Mouse (Mus musculus) MEL (cell line): Measurements from ENCODE around the gene Acss2. TPM values are rescaled to one million over a fixed set of nuclear protein-coding genes. Genes with fewer than 3 reads are reported as not detected.

Experiments used
- DNase-seq: peaks from one replicate; pipeline ENCODE4 v3.0.0; 2011; ENCODE audit warnings: low read depth, low spot score
- H3K27ac ChIP-seq: 2 replicates; pipeline ENCODE4 v1.5.1; 2012; ENCODE audit warnings: low read depth, mild to moderate bottlenecking, control low read depth, low read length, moderate library complexity; ENCODE audit not compliant: control insufficient read depth
- H3K27me3 ChIP-seq, 2 experiments: fragments of 150-350 bp in 1 of 2; sonication (generic) in 1 of 2; 2 replicates each; pipeline ENCODE4 v1.6.1; 2012; ENCODE audit warnings: low read length in 2 of 2, mild to moderate bottlenecking in 2 of 2, improper control_type of control experiment in 1 of 2, moderate library complexity in 1 of 2; ENCODE audit not compliant: insufficient read depth in 2 of 2, control insufficient read depth in 1 of 2
- H3K36me3 ChIP-seq, 2 experiments: 2 replicates each; pipeline ENCODE4 v1.6.1; 2012 to 2014; ENCODE audit warnings: low read length in 2 of 2, improper control_type of control experiment in 1 of 2, inconsistent platforms in 1 of 2, mild to moderate bottlenecking in 1 of 2; ENCODE audit not compliant: insufficient read depth in 2 of 2, control insufficient read depth in 1 of 2
- H3K4me1 ChIP-seq, 2 experiments: fragments of 150-350 bp in 1 of 2; sonication (generic) in 1 of 2; 2 replicates each; pipeline ENCODE4 v1.6.1; 2012; ENCODE audit warnings: low read length in 2 of 2, improper control_type of control experiment in 1 of 2, mild to moderate bottlenecking in 1 of 2; ENCODE audit not compliant: insufficient read depth in 2 of 2, control insufficient read depth in 1 of 2
- H3K4me3 ChIP-seq, 2 experiments: fragments of 150-350 bp in 1 of 2; sonication (generic) in 1 of 2; 2 replicates each; pipeline ENCODE4 v1.5.1; 2012; ENCODE audit warnings: low read depth in 2 of 2, low read length in 2 of 2, mild to moderate bottlenecking in 2 of 2, moderate library complexity in 2 of 2, control low read depth in 1 of 2, improper control_type of control experiment in 1 of 2; ENCODE audit not compliant: control insufficient read depth in 1 of 2, insufficient read depth in 1 of 2
- H3K79me2 ChIP-seq: 2 replicates; pipeline ENCODE4 v1.6.1; 2012; ENCODE audit warnings: mild to moderate bottlenecking, low read length, moderate library complexity; ENCODE audit not compliant: control insufficient read depth, poor library complexity, insufficient read depth
- H3K9ac ChIP-seq: 2 replicates; pipeline ENCODE4 v1.6.1; 2012; ENCODE audit warnings: low read depth, mild to moderate bottlenecking, control low read depth, low read length, moderate library complexity; ENCODE audit not compliant: control insufficient read depth, poor library complexity, severe bottlenecking
- H3K9me3 ChIP-seq: fragments of 150-350 bp; sonication (generic); replicated peaks from 2 replicates; pipeline ENCODE4 v1.6.1; 2012; ENCODE audit warnings: mild to moderate bottlenecking, low read length, improper control_type of control experiment, moderate library complexity; ENCODE audit not compliant: insufficient read depth
- E2F4 ChIP-seq: IDR thresholded peaks from 2 replicates; pipeline ENCODE4 v1.6.1; 2011; ENCODE audit warnings: low read depth, low read length, improper control_type of control experiment, borderline replicate concordance
- GABPA ChIP-seq: IDR thresholded peaks from 2 replicates; pipeline ENCODE4 v1.6.1; 2012; ENCODE audit warnings: low read depth, mild to moderate bottlenecking, inconsistent platforms, low read length, improper control_type of control experiment, moderate library complexity
- HCFC1 ChIP-seq: IDR thresholded peaks from 2 replicates; pipeline ENCODE4 v1.6.1; 2012; ENCODE audit warnings: low read depth, mild to moderate bottlenecking, inconsistent platforms, low read length, improper control_type of control experiment, moderate library complexity
- JUND ChIP-seq: IDR thresholded peaks from 2 replicates; pipeline ENCODE4 v1.6.1; 2011; ENCODE audit warnings: low read depth, mild to moderate bottlenecking, improper control_type of control experiment, low read length
- KAT2A ChIP-seq: conservative IDR thresholded peaks from 2 replicates; pipeline ENCODE4 v1.6.1; 2012; ENCODE audit warnings: low read depth, low read length, improper control_type of control experiment, inconsistent platforms
- MAX ChIP-seq: IDR thresholded peaks from 2 replicates; pipeline ENCODE4 v1.6.1; 2011; ENCODE audit warnings: low read length, improper control_type of control experiment
- MEF2A ChIP-seq: IDR thresholded peaks from 2 replicates; pipeline ENCODE4 v1.6.1; 2014; ENCODE audit warnings: low read depth, mild to moderate bottlenecking, inconsistent platforms, low read length, improper control_type of control experiment; ENCODE audit not compliant: poor library complexity, insufficient replicate concordance, severe bottlenecking; ENCODE audit errors: extremely low read depth
- MYC ChIP-seq: IDR thresholded peaks from 2 replicates; pipeline ENCODE4 v1.6.1; 2011; ENCODE audit warnings: low read depth, mild to moderate bottlenecking, low read length, improper control_type of control experiment, moderate library complexity
- NELFE ChIP-seq: IDR thresholded peaks from 2 replicates; pipeline ENCODE4 v1.6.1; 2011; ENCODE audit warnings: low read depth, low read length, improper control_type of control experiment
- NRF1 ChIP-seq: IDR thresholded peaks from 2 replicates; pipeline ENCODE4 v1.6.1; 2014; ENCODE audit warnings: low read depth, mild to moderate bottlenecking, inconsistent platforms, low read length, improper control_type of control experiment, moderate library complexity; ENCODE audit not compliant: poor library complexity, insufficient read depth, severe bottlenecking
- POLR2A ChIP-seq, 2 experiments: IDR thresholded peaks; 2 replicates each; pipeline ENCODE4 v1.6.1; 2011 to 2012; ENCODE audit warnings: low read length in 2 of 2, mild to moderate bottlenecking in 2 of 2, control low read depth in 1 of 2, improper control_type of control experiment in 1 of 2, low read depth in 1 of 2, moderate library complexity in 1 of 2; ENCODE audit not compliant: control insufficient read depth in 1 of 2, insufficient read depth in 1 of 2, poor library complexity in 1 of 2
- POLR2AphosphoS2 ChIP-seq: IDR thresholded peaks from 2 replicates; pipeline ENCODE4 v1.6.1; 2011; ENCODE audit warnings: low read length, improper control_type of control experiment
- RAD21 ChIP-seq: IDR thresholded peaks from 2 replicates; pipeline ENCODE4 v1.6.1; 2011; ENCODE audit warnings: mild to moderate bottlenecking, low read depth, low read length, improper control_type of control experiment
- RCOR1 ChIP-seq: IDR thresholded peaks from 2 replicates; pipeline ENCODE4 v1.6.1; 2012; ENCODE audit warnings: low read depth, mild to moderate bottlenecking, inconsistent platforms, low read length, improper control_type of control experiment
- SIN3A ChIP-seq: IDR thresholded peaks from 2 replicates; pipeline ENCODE4 v1.6.1; 2012; ENCODE audit warnings: low read length, improper control_type of control experiment, inconsistent platforms
- TCF12 ChIP-seq: IDR thresholded peaks from 2 replicates; pipeline ENCODE4 v1.6.1; 2014; ENCODE audit warnings: low read depth, mild to moderate bottlenecking, inconsistent platforms, low read length, improper control_type of control experiment, moderate library complexity
- UBTF ChIP-seq: IDR thresholded peaks from 2 replicates; pipeline ENCODE4 v1.6.1; 2012; ENCODE audit warnings: low read depth, mild to moderate bottlenecking, inconsistent platforms, low read length, improper control_type of control experiment, moderate library complexity, borderline replicate concordance; ENCODE audit not compliant: insufficient read depth
- USF2 ChIP-seq, 2 experiments: IDR thresholded peaks; 2 replicates each; pipeline ENCODE4 v1.6.1; 2011 to 2012; ENCODE audit warnings: improper control_type of control experiment in 2 of 2, low read length in 2 of 2, borderline replicate concordance in 1 of 2, inconsistent platforms in 1 of 2, low read depth in 1 of 2, mild to moderate bottlenecking in 1 of 2; ENCODE audit not compliant: insufficient read depth in 1 of 2
- ZKSCAN1 ChIP-seq: IDR thresholded peaks from 2 replicates; pipeline ENCODE4 v1.6.1; 2012; ENCODE audit warnings: low read depth, mild to moderate bottlenecking, inconsistent platforms, low read length, improper control_type of control experiment, moderate library complexity
- ZNF384 ChIP-seq: IDR thresholded peaks from 2 replicates; pipeline ENCODE4 v1.6.1; 2012; ENCODE audit warnings: low read depth, mild to moderate bottlenecking, inconsistent platforms, low read length, improper control_type of control experiment
- polyA plus RNA-seq, 2 experiments: library from polyadenylated mRNA; stranded (reverse) in 1 of 2; unstranded in 1 of 2; fragments of >175 nt in 1 of 2; fragments of >200 nt in 1 of 2; gene quantifications; 2 replicates each; pipeline versions ENCODE4 v1.2.1 to v1.2.4; 2012; ENCODE audit warnings: low replicate concordance in 2 of 2, low read depth in 1 of 2; ENCODE audit not compliant: insufficient read length in 2 of 2, insufficient read depth in 1 of 2, missing spikeins in 1 of 2
- total RNA-seq: library from RNA; depleted of rRNA; stranded (reverse); fragments of 300-350 nt; gene quantifications from 2 replicates; pipeline ENCODE4 v1.2.3, GENCODE M21; 2012

Acss2 gene
- total and polyA plus RNA-seq, 3 experiments = 2.9 to 11.0 TPM; not detected in 1

GRCm38 (mm10) chr2:155628519-155628918 lies 110.8 kb downstream of the Acss2 start:
- Histone ChIP-seq H3K79me2 (no peaks in the 10 kb centered on the region; the same call in 1 of the 2 replicates), H3K27ac (no peak overlapping the region), H3K4me1 (peaks cover 0 to 8% of the 10 kb centered on the region in 2 experiments; a peak in 2 of 4 replicates), H3K27me3 (no peaks in the 10 kb centered on the region), H3K9ac (no peak overlapping the region), H3K9me3 (no peaks in the 10 kb centered on the region), H3K36me3 (peaks cover 0 to 6% of the 10 kb centered on the region in 2 experiments; a peak in 2 of 4 replicates), H3K4me3 (no peak overlapping the region)
- TF ChIP-seq RCOR1 (no peak), E2F4 (no peak), HCFC1 (no peak), MAX (no peak), GABPA (no peak)
- no peak for DNase-seq

- TF ChIP-seq POLR2A (IDR thresholded peaks at IDR 0.05; ENCODE audit: control insufficient read depth in 1 of 2, insufficient read depth in 1 of 2, low read depth in 1 of 2, low read length in 2 of 2, poor library complexity in 1 of 2) (peak; percentile 56 to 57; a peak in 3 of 4 replicates), JUND (no peak), SIN3A (peak; percentile 32; the same call in 1 of the 2 replicates), NRF1 (peak; percentile 5; the same call in 1 of the 2 replicates), POLR2AphosphoS2 (no peak), MAX (peak; percentile 68), NELFE (peak; percentile 39; the same call in 1 of the 2 replicates)
- TF ChIP-seq, all 39 proteins: peak for 5
- Histone ChIP-seq H3K27me3 (no peaks in the 10 kb centered on the region), H3K4me3 (peak overlapping the region; percentile 61 to 62), H3K9ac (peak overlapping the region; percentile 66), H3K9me3 (no peaks in the 10 kb centered on the region), H3K36me3 (peaks cover 0 to 3% of the 10 kb centered on the region in 2 experiments; a peak in 2 of 4 replicates), H3K4me1 (peaks cover 0 to 3% of the 10 kb centered on the region in 2 experiments; a peak in 2 of 4 replicates), H3K79me2 (no peaks in the 10 kb centered on the region; the same call in 1 of the 2 replicates), H3K27ac (no peak overlapping the region)
- peak; percentile 69 for DNase-seq
Observed at GRCm38 (mm10) chr2:155629231-155629661, 111.5 kb downstream of the Acss2 start.

- TF ChIP-seq MYC (no peak), TCF12 (no peak), SIN3A (no peak), RAD21 (no peak), USF2 (IDR thresholded peaks at IDR 0.05; ENCODE audit: borderline replicate concordance in 1 of 2, insufficient read depth in 1 of 2, low read depth in 1 of 2, low read length in 2 of 2) (no peak), MEF2A (no peak), ZNF384 (no peak), KAT2A (no peak), POLR2AphosphoS2 (no peak), UBTF (no peak), ZKSCAN1 (no peak), NELFE (no peak)
- TF ChIP-seq, all 39 proteins: peak for 0
- H3K9me3 ChIP-seq = no peaks in the 10 kb centered on the region
- no peak overlapping the region for H3K9ac ChIP-seq
- no peak overlapping the region for H3K4me3 ChIP-seq
- H3K27me3 ChIP-seq = no peaks in the 10 kb centered on the region
- no peak overlapping the region for H3K27ac ChIP-seq
- no peaks in the 10 kb centered on the region; a peak in 1 of 4 replicates for H3K36me3 ChIP-seq
- no peak for DNase-seq
- H3K4me1 ChIP-seq = no peaks in the 10 kb centered on the region
- H3K79me2 ChIP-seq = no peaks in the 10 kb centered on the region; the same call in 1 of the 2 replicates
Observed at GRCm38 (mm10) chr2:155630153-155630552, 112.4 kb downstream of the Acss2 start.
